Mouse (Mus musculus): ENCODE results near the gene Zfp536. TPM values are rescaled to one million over a fixed set of nuclear protein-coding genes. Genes with fewer than 3 reads are reported as not detected.

The Zfp536 gene
- total and polyA plus RNA-seq, 3 experiments, result 3.1 to 10.1 (median 7.7) TPM

GRCm38 (mm10) chr7:37619254-37619653 lies 154.2 kb downstream of the Zfp536 start:
- no peak overlapping the region for H3K9ac ChIP-seq (ENCODE audit: low read depth, low read length)
- 71% methylated on average over 7 of the region's 7 CpGs for WGBS
- no peaks in the 10 kb centered on the region for H3K27me3 ChIP-seq (ENCODE audit: control insufficient read depth, insufficient read depth, low read length)
- no peak for DNase-seq
- H3K4me3 ChIP-seq, result no peak overlapping the region
- no peaks in the 10 kb centered on the region for H3K79me2 ChIP-seq (replicated peaks; ENCODE audit: control insufficient read depth, insufficient read depth, low read length)
- TF ChIP-seq CTCF (IDR thresholded peaks at IDR 0.05), result no peak
- TF ChIP-seq POLR2A (IDR thresholded peaks at IDR 0.05; ENCODE audit: insufficient read depth, low read depth, low read length), result no peak
- H3K27ac ChIP-seq, result no peak overlapping the region
- intact Hi-C loops (cut with DNase I), result no loop called here
- H3K4me1 ChIP-seq (ENCODE audit: control insufficient read depth, insufficient read depth, low read length), result no peaks in the 10 kb centered on the region
- H3K36me3 ChIP-seq (ENCODE audit: control insufficient read depth, insufficient read depth, low read length), result no peaks in the 10 kb centered on the region

- WGBS, result 82% methylated on average over 2 of the region's 2 CpGs
- Histone ChIP-seq H3K27ac (no peak overlapping the region), H3K36me3 (ENCODE audit: control insufficient read depth, insufficient read depth, low read length) (no peaks in the 10 kb centered on the region), H3K9ac (ENCODE audit: low read depth, low read length) (no peak overlapping the region), H3K4me1 (ENCODE audit: control insufficient read depth, insufficient read depth, low read length) (no peaks in the 10 kb centered on the region), H3K79me2 (replicated peaks; ENCODE audit: control insufficient read depth, insufficient read depth, low read length) (no peaks in the 10 kb centered on the region), H3K4me3 (no peak overlapping the region), H3K27me3 (ENCODE audit: control insufficient read depth, insufficient read depth, low read length) (no peaks in the 10 kb centered on the region)
- TF ChIP-seq POLR2A (IDR thresholded peaks at IDR 0.05; ENCODE audit: insufficient read depth, low read depth, low read length) (no peak), EP300 (IDR thresholded peaks at IDR 0.05; ENCODE audit: insufficient read depth, low read depth, low read length) (no peak), CTCF (IDR thresholded peaks at IDR 0.05) (no peak)
- no peak for DNase-seq
- intact Hi-C loops (cut with DNase I), result no loop called here
Measured at GRCm38 (mm10) chr7:37617880-37618279, 155.6 kb downstream of the Zfp536 start.

GRCm38 (mm10) chr7:37615932-37616331 lies 157.5 kb downstream of the Zfp536 start:
- H3K27ac ChIP-seq, result no peak overlapping the region
- no peak overlapping the region for H3K4me3 ChIP-seq
- 84% methylated on average over 4 of the region's 4 CpGs for WGBS
- no peak overlapping the region for H3K9ac ChIP-seq (ENCODE audit: low read depth, low read length)
- no peaks in the 10 kb centered on the region for H3K4me1 ChIP-seq (ENCODE audit: control insufficient read depth, insufficient read depth, low read length)
- no peaks in the 10 kb centered on the region for H3K36me3 ChIP-seq (ENCODE audit: control insufficient read depth, insufficient read depth, low read length)
- no peaks in the 10 kb centered on the region for H3K27me3 ChIP-seq (ENCODE audit: control insufficient read depth, insufficient read depth, low read length)
- TF ChIP-seq POLR2A (IDR thresholded peaks at IDR 0.05; ENCODE audit: insufficient read depth, low read depth, low read length) (no peak), CTCF (IDR thresholded peaks at IDR 0.05) (no peak), EP300 (IDR thresholded peaks at IDR 0.05; ENCODE audit: insufficient read depth, low read depth, low read length) (no peak)
- DNase-seq, result no peak
- intact Hi-C loops (cut with DNase I), result no loop called here
- no peaks in the 10 kb centered on the region for H3K79me2 ChIP-seq (replicated peaks; ENCODE audit: control insufficient read depth, insufficient read depth, low read length)

GRCm38 (mm10) chr7:37614381-37614780 lies 159.1 kb downstream of the Zfp536 start:
- H3K27me3 ChIP-seq (ENCODE audit: control insufficient read depth, insufficient read depth, low read length), result no peaks in the 10 kb centered on the region
- intact Hi-C loops (cut with DNase I), result no loop called here
- 41% methylated on average over 10 of the region's 10 CpGs for WGBS
- no peaks in the 10 kb centered on the region for H3K79me2 ChIP-seq (replicated peaks; ENCODE audit: control insufficient read depth, insufficient read depth, low read length)
- H3K4me1 ChIP-seq (ENCODE audit: control insufficient read depth, insufficient read depth, low read length), result no peaks in the 10 kb centered on the region
- DNase-seq, result no peak
- H3K27ac ChIP-seq, result no peak overlapping the region
- TF ChIP-seq EP300 (IDR thresholded peaks at IDR 0.05; ENCODE audit: insufficient read depth, low read depth, low read length) (no peak), POLR2A (IDR thresholded peaks at IDR 0.05; ENCODE audit: insufficient read depth, low read depth, low read length) (no peak), CTCF (IDR thresholded peaks at IDR 0.05) (no peak)
- no peaks in the 10 kb centered on the region for H3K36me3 ChIP-seq (ENCODE audit: control insufficient read depth, insufficient read depth, low read length)
- H3K9ac ChIP-seq (ENCODE audit: low read depth, low read length), result no peak overlapping the region
- no peak overlapping the region for H3K4me3 ChIP-seq

GRCm38 (mm10) chr7:37608556-37608955 lies 164.9 kb downstream of the Zfp536 start:
- intact Hi-C loops (cut with DNase I), result no loop called here
- Histone ChIP-seq H3K27ac (no peak overlapping the region), H3K4me3 (no peak overlapping the region), H3K9ac (ENCODE audit: low read depth, low read length) (no peak overlapping the region), H3K79me2 (replicated peaks; ENCODE audit: control insufficient read depth, insufficient read depth, low read length) (no peaks in the 10 kb centered on the region), H3K36me3 (ENCODE audit: control insufficient read depth, insufficient read depth, low read length) (no peaks in the 10 kb centered on the region), H3K4me1 (ENCODE audit: control insufficient read depth, insufficient read depth, low read length) (no peaks in the 10 kb centered on the region), H3K27me3 (ENCODE audit: control insufficient read depth, insufficient read depth, low read length) (no peaks in the 10 kb centered on the region)
- 92% methylated on average over 14 of the region's 14 CpGs for WGBS
- DNase-seq, result no peak
- TF ChIP-seq EP300 (IDR thresholded peaks at IDR 0.05; ENCODE audit: insufficient read depth, low read depth, low read length), result no peak
- no peak for TF ChIP-seq POLR2A (IDR thresholded peaks at IDR 0.05; ENCODE audit: insufficient read depth, low read depth, low read length)
- TF ChIP-seq CTCF (IDR thresholded peaks at IDR 0.05), result no peak

- Histone ChIP-seq H3K4me3 (no peak overlapping the region), H3K4me1 (ENCODE audit: control insufficient read depth, insufficient read depth, low read length) (no peaks in the 10 kb centered on the region), H3K9ac (ENCODE audit: low read depth, low read length) (no peak overlapping the region), H3K27ac (no peak overlapping the region), H3K36me3 (ENCODE audit: control insufficient read depth, insufficient read depth, low read length) (no peaks in the 10 kb centered on the region), H3K27me3 (ENCODE audit: control insufficient read depth, insufficient read depth, low read length) (no peaks in the 10 kb centered on the region), H3K79me2 (replicated peaks; ENCODE audit: control insufficient read depth, insufficient read depth, low read length) (no peaks in the 10 kb centered on the region)
- TF ChIP-seq POLR2A (IDR thresholded peaks at IDR 0.05; ENCODE audit: insufficient read depth, low read depth, low read length) (no peak), EP300 (IDR thresholded peaks at IDR 0.05; ENCODE audit: insufficient read depth, low read depth, low read length) (no peak), CTCF (IDR thresholded peaks at IDR 0.05) (no peak)
- 87% methylated on average over 6 of the region's 6 CpGs for WGBS
- intact Hi-C loops (cut with DNase I), result no loop called here
- no peak for DNase-seq
Measured at GRCm38 (mm10) chr7:37607906-37608305, 165.5 kb downstream of the Zfp536 start.

Data from heart, adult 2 months (tissue).